Mouse (Mus musculus) MEL-GATA-1-ER (cell line): ENCODE measurements at regions not wholly inside any gene's neighbourhood (a gene's known extent, or its start where the extent isn't known, plus 50 kb on each side); places are given as distances from the start of the nearest gene placed in this dataset.

Source experiments
- DNase-seq: peaks from one replicate; pipeline ENCODE4 v3.0.0-alpha.2; 2012; ENCODE audit warnings: low read depth; ENCODE audit errors: extremely low read depth

- no peak for DNase-seq
Measured at GRCm38 (mm10) chr2:48535453-48535852, 278.5 kb upstream of the Acvr2a start.

- DNase-seq = no peak
Measured at GRCm38 (mm10) chr2:48536930-48537329, 277.0 kb upstream of the Acvr2a start.

- DNase-seq = no peak
Measured at GRCm38 (mm10) chr2:48538668-48539341, 275.1 kb upstream of the Acvr2a start.

- no peak for DNase-seq
Measured at GRCm38 (mm10) chr2:48539465-48540055, 274.3 kb upstream of the Acvr2a start.

GRCm38 (mm10) chr2:48544377-48544776 is 269.5 kb upstream of the Acvr2a start:
- DNase-seq = no peak

GRCm38 (mm10) chr2:48545072-48545471 is 268.8 kb upstream of the Acvr2a start:
- no peak for DNase-seq

- DNase-seq = peak; percentile 12
Measured at GRCm38 (mm10) chr2:48545679-48546078, 268.2 kb upstream of the Acvr2a start.

- DNase-seq = no peak
Measured at GRCm38 (mm10) chr2:48546194-48546593, 267.7 kb upstream of the Acvr2a start.

GRCm38 (mm10) chr2:48556600-48556999 is 257.3 kb upstream of the Acvr2a start:
- DNase-seq = no peak

GRCm38 (mm10) chr2:48557123-48557522 is 256.8 kb upstream of the Acvr2a start:
- no peak for DNase-seq

GRCm38 (mm10) chr2:48558641-48559040 is 255.3 kb upstream of the Acvr2a start:
- no peak for DNase-seq

GRCm38 (mm10) chr2:48563636-48564035 is 250.3 kb upstream of the Acvr2a start:
- no peak for DNase-seq

GRCm38 (mm10) chr2:48564170-48564569 is 249.7 kb upstream of the Acvr2a start:
- no peak for DNase-seq

GRCm38 (mm10) chr2:48567871-48568270 is 246.0 kb upstream of the Acvr2a start:
- no peak for DNase-seq

- no peak for DNase-seq
Measured at GRCm38 (mm10) chr2:48586162-48586830, 227.6 kb upstream of the Acvr2a start.

GRCm38 (mm10) chr2:48586831-48587169 is 227.1 kb upstream of the Acvr2a start:
- DNase-seq = no peak

GRCm38 (mm10) chr2:48589709-48590108 is 224.2 kb upstream of the Acvr2a start:
- no peak for DNase-seq

GRCm38 (mm10) chr2:48597793-48598583 is 215.9 kb upstream of the Acvr2a start:
- no peak for DNase-seq

GRCm38 (mm10) chr2:48599367-48599766 is 214.5 kb upstream of the Acvr2a start:
- no peak for DNase-seq

GRCm38 (mm10) chr2:48601855-48602254 is 212.1 kb upstream of the Acvr2a start:
- DNase-seq = no peak

GRCm38 (mm10) chr2:48609466-48609865 is 204.4 kb upstream of the Acvr2a start:
- DNase-seq = no peak

- DNase-seq = no peak
Measured at GRCm38 (mm10) chr2:48612251-48612650, 201.7 kb upstream of the Acvr2a start.
